Mouse (Mus musculus): Measurements from ENCODE around the gene Lrrc4. TPM values are rescaled to one million over a fixed set of nuclear protein-coding genes. Genes with fewer than 3 reads are reported as not detected.

The Lrrc4 gene
- polyA plus RNA-seq, 1 experiment, result 0.06 TPM

- Histone ChIP-seq H3K36me3 (replicated peaks; ENCODE audit: low read length) (peaks cover 48% of the 10 kb centered on the region), H3K4me3 (replicated peaks) (peak overlapping the region; percentile 7)
- no peak for TF ChIP-seq FLI1 (IDR thresholded peaks at IDR 0.05; ENCODE audit: low read length)
- TF ChIP-seq GATA1 (IDR thresholded peaks at IDR 0.05; ENCODE audit: borderline replicate concordance, low read length), result no peak
These were observed 25.9 kb upstream of the Lrrc4 start for GRCm38 (mm10) chr6:28857198-28858180.

GRCm38 (mm10) chr6:28856789-28857188 lies 25.2 kb upstream of the Lrrc4 start:
- no peak for TF ChIP-seq FLI1 (IDR thresholded peaks at IDR 0.05; ENCODE audit: low read length)
- TF ChIP-seq GATA1 (IDR thresholded peaks at IDR 0.05; ENCODE audit: borderline replicate concordance, low read length), result no peak
- Histone ChIP-seq H3K4me1 (peaks cover 85% of the 10 kb centered on the region), H3K4me3 (replicated peaks) (peak overlapping the region; percentile 34), H3K27me3 (replicated peaks) (no peaks in the 10 kb centered on the region), H3K36me3 (replicated peaks; ENCODE audit: low read length) (peaks cover 47% of the 10 kb centered on the region), H3K9me3 (no peaks in the 10 kb centered on the region)

More at GRCm38 (mm10) chr6:28857198-28858180, 25.9 kb upstream of the Lrrc4 start:
- H3K9me3 ChIP-seq, result no peaks in the 10 kb centered on the region
- H3K4me1 ChIP-seq, result peaks cover 85% of the 10 kb centered on the region
- H3K27me3 ChIP-seq (replicated peaks), result no peaks in the 10 kb centered on the region

- TF ChIP-seq GATA1 (IDR thresholded peaks at IDR 0.05; ENCODE audit: borderline replicate concordance, low read length) (no peak), FLI1 (IDR thresholded peaks at IDR 0.05; ENCODE audit: low read length) (no peak)
- no peak overlapping the region for H3K4me3 ChIP-seq (replicated peaks)
- no peaks in the 10 kb centered on the region for H3K9me3 ChIP-seq
- peaks cover 52% of the 10 kb centered on the region for H3K36me3 ChIP-seq (replicated peaks; ENCODE audit: low read length)
- no peaks in the 10 kb centered on the region for H3K27me3 ChIP-seq (replicated peaks)
- peaks cover 87% of the 10 kb centered on the region for H3K4me1 ChIP-seq
These were observed 23.9 kb upstream of the Lrrc4 start for GRCm38 (mm10) chr6:28855442-28855841.

GRCm38 (mm10) chr6:28854598-28854997 lies 23.1 kb upstream of the Lrrc4 start:
- Histone ChIP-seq H3K9me3 (no peaks in the 10 kb centered on the region), H3K4me3 (replicated peaks) (no peak overlapping the region), H3K36me3 (replicated peaks; ENCODE audit: low read length) (peaks cover 50% of the 10 kb centered on the region), H3K27me3 (replicated peaks) (no peaks in the 10 kb centered on the region), H3K4me1 (peaks cover 81% of the 10 kb centered on the region)
- no peak for TF ChIP-seq FLI1 (IDR thresholded peaks at IDR 0.05; ENCODE audit: low read length)
- no peak for TF ChIP-seq GATA1 (IDR thresholded peaks at IDR 0.05; ENCODE audit: borderline replicate concordance, low read length)

GRCm38 (mm10) chr6:28853654-28854053 lies 22.1 kb upstream of the Lrrc4 start:
- H3K9me3 ChIP-seq, result no peaks in the 10 kb centered on the region
- H3K27me3 ChIP-seq (replicated peaks), result no peaks in the 10 kb centered on the region
- H3K4me3 ChIP-seq (replicated peaks), result no peak overlapping the region
- peaks cover 81% of the 10 kb centered on the region for H3K4me1 ChIP-seq
- H3K36me3 ChIP-seq (replicated peaks; ENCODE audit: low read length), result peaks cover 45% of the 10 kb centered on the region
- no peak for TF ChIP-seq FLI1 (IDR thresholded peaks at IDR 0.05; ENCODE audit: low read length)
- no peak for TF ChIP-seq GATA1 (IDR thresholded peaks at IDR 0.05; ENCODE audit: borderline replicate concordance, low read length)

- no peaks in the 10 kb centered on the region for H3K27me3 ChIP-seq (replicated peaks)
- H3K36me3 ChIP-seq (replicated peaks; ENCODE audit: low read length), result peaks cover 44% of the 10 kb centered on the region
- H3K4me1 ChIP-seq, result peaks cover 81% of the 10 kb centered on the region
- H3K4me3 ChIP-seq (replicated peaks), result no peak overlapping the region
- TF ChIP-seq GATA1 (IDR thresholded peaks at IDR 0.05; ENCODE audit: borderline replicate concordance, low read length), result no peak
- no peak for TF ChIP-seq FLI1 (IDR thresholded peaks at IDR 0.05; ENCODE audit: low read length)
- H3K9me3 ChIP-seq, result no peaks in the 10 kb centered on the region
These were observed 21.6 kb upstream of the Lrrc4 start for GRCm38 (mm10) chr6:28853164-28853563.

- H3K4me1 ChIP-seq, result peaks cover 81% of the 10 kb centered on the region
- TF ChIP-seq FLI1 (IDR thresholded peaks at IDR 0.05; ENCODE audit: low read length) (no peak), GATA1 (IDR thresholded peaks at IDR 0.05; ENCODE audit: borderline replicate concordance, low read length) (no peak)
- H3K9me3 ChIP-seq, result no peaks in the 10 kb centered on the region
- H3K36me3 ChIP-seq (replicated peaks; ENCODE audit: low read length), result peaks cover 44% of the 10 kb centered on the region
- no peaks in the 10 kb centered on the region for H3K27me3 ChIP-seq (replicated peaks)
- H3K4me3 ChIP-seq (replicated peaks), result no peak overlapping the region
These were observed 20.8 kb upstream of the Lrrc4 start for GRCm38 (mm10) chr6:28852342-28852741.

GRCm38 (mm10) chr6:28850326-28850900 lies 18.9 kb upstream of the Lrrc4 start:
- TF ChIP-seq FLI1 (IDR thresholded peaks at IDR 0.05; ENCODE audit: low read length), result no peak
- TF ChIP-seq GATA1 (IDR thresholded peaks at IDR 0.05; ENCODE audit: borderline replicate concordance, low read length), result no peak
- Histone ChIP-seq H3K27me3 (replicated peaks) (no peaks in the 10 kb centered on the region), H3K36me3 (replicated peaks; ENCODE audit: low read length) (peaks cover 44% of the 10 kb centered on the region), H3K4me1 (peaks cover 65% of the 10 kb centered on the region), H3K9me3 (no peaks in the 10 kb centered on the region), H3K4me3 (replicated peaks) (no peak overlapping the region)

GRCm38 (mm10) chr6:28849317-28849716 lies 17.8 kb upstream of the Lrrc4 start:
- Histone ChIP-seq H3K4me1 (peaks cover 54% of the 10 kb centered on the region), H3K4me3 (replicated peaks) (no peak overlapping the region), H3K36me3 (replicated peaks; ENCODE audit: low read length) (peaks cover 38% of the 10 kb centered on the region), H3K9me3 (no peaks in the 10 kb centered on the region), H3K27me3 (replicated peaks) (no peaks in the 10 kb centered on the region)
- no peak for TF ChIP-seq FLI1 (IDR thresholded peaks at IDR 0.05; ENCODE audit: low read length)
- TF ChIP-seq GATA1 (IDR thresholded peaks at IDR 0.05; ENCODE audit: borderline replicate concordance, low read length), result no peak

- no peaks in the 10 kb centered on the region for H3K9me3 ChIP-seq
- TF ChIP-seq GATA1 (IDR thresholded peaks at IDR 0.05; ENCODE audit: borderline replicate concordance, low read length) (no peak), FLI1 (IDR thresholded peaks at IDR 0.05; ENCODE audit: low read length) (no peak)
- H3K4me1 ChIP-seq, result peaks cover 53% of the 10 kb centered on the region
- peaks cover 34% of the 10 kb centered on the region for H3K36me3 ChIP-seq (replicated peaks; ENCODE audit: low read length)
- H3K27me3 ChIP-seq (replicated peaks), result no peaks in the 10 kb centered on the region
- peak overlapping the region; percentile 14 for H3K4me3 ChIP-seq (replicated peaks)
These were observed 17.3 kb upstream of the Lrrc4 start for GRCm38 (mm10) chr6:28848891-28849290.
